23 mouse cellular contexts compared by ENCODE assay signal in genomic region chr19:16789930-16790329, GRCm38 (mm10). TPM values are rescaled to one million over a fixed set of nuclear protein-coding genes. Genes with fewer than 3 reads are reported as not detected.
DNase-seq lines count a peak whose midpoint lies in the region; ATAC-seq lines count a peak whose summit lies in the region.
"Had no signal": no experiment of that assay in that cellular context is flagged by ENCODE, and none has a peak within 500 bp of the region (broad histone marks: within the 10 kb centered on the region; RNA-seq: fewer than 3 reads in every experiment).

No protein-coding gene starts in this region.

- peak; percentile 47 for DNase-seq in CD4-positive helper T cell, adult 2 months (ENCODE audit: low read depth, low spot score)
- DNase-seq in urinary bladder, adult 18-20 months (ENCODE audit: low spot score in 2 of 2) = no peak
- no peak for DNase-seq in left cerebral cortex, postnatal 25 days (ENCODE audit: low spot score in 2 of 2)
- DNase-seq: adrenal gland, adult 8-10 months; adrenal gland, postnatal 14 days; adrenal gland, postnatal 36 days; B cell, adult 2 months; cerebellum, adult 11-12 months; cerebellum, adult 2 months; cerebellum, adult 9-10 months; cerebellum, postnatal 10 days; cerebellum, postnatal 25 days; forebrain, postnatal 0 days had no signal

- H3K9ac ChIP-seq in intestine, embryonic 16.5 days (ENCODE audit: low read depth, low read length) = no peak overlapping the region
- H3K9ac ChIP-seq: embryonic facial prominence, embryonic 12.5 days; forebrain, embryonic 13.5 days; forebrain, embryonic 15.5 days; forebrain, postnatal 0 days had no signal

- H3K4me3 ChIP-seq in intestine, embryonic 16.5 days (ENCODE audit: low read length) = no peak overlapping the region
- H3K4me3 ChIP-seq: embryonic facial prominence, embryonic 10.5 days; embryonic facial prominence, embryonic 12.5 days; forebrain, embryonic 13.5 days; forebrain, embryonic 15.5 days had no signal

- intact Hi-C loops in left cerebral cortex, postnatal 25 days (cut with DNase I) = no loop called here

- 82% methylated on average over 4 of the region's 4 CpGs for WGBS in intestine, embryonic 16.5 days

- H3K36me3 ChIP-seq in intestine, embryonic 16.5 days (ENCODE audit: control insufficient read depth, insufficient read depth, low read length) = no peaks in the 10 kb centered on the region
- H3K36me3 ChIP-seq: embryonic facial prominence, embryonic 10.5 days; embryonic facial prominence, embryonic 12.5 days; forebrain, embryonic 15.5 days; G1E had no signal

- H3K27me3 ChIP-seq in intestine, embryonic 16.5 days (replicated peaks; ENCODE audit: control insufficient read depth, insufficient read depth, low read length) = no peaks in the 10 kb centered on the region
- H3K27me3 ChIP-seq: embryonic facial prominence, embryonic 12.5 days; forebrain, embryonic 13.5 days had no signal

- peak; percentile 39 for ATAC-seq in CD4-positive, CD25-positive, alpha-beta regulatory T cell, adult 4 months
- ATAC-seq in activated CD4-positive, CD25-positive, alpha-beta regulatory T cell, adult 4 months = peak; percentile 36
- ATAC-seq in inflammation-experienced regulatory T-cells, adult 6 months = peak; percentile 64
- ATAC-seq in intestine, embryonic 16.5 days = no peak
- ATAC-seq: forebrain, embryonic 13.5 days; forebrain, embryonic 15.5 days; forebrain, postnatal 0 days; Patski had no signal

- H3K4me1 ChIP-seq in intestine, embryonic 16.5 days (ENCODE audit: control insufficient read depth, insufficient read depth, low read length) = no peaks in the 10 kb centered on the region
- H3K4me1 ChIP-seq: embryonic facial prominence, embryonic 10.5 days; embryonic facial prominence, embryonic 12.5 days; forebrain, embryonic 13.5 days; forebrain, embryonic 15.5 days had no signal

- H3K4me2 ChIP-seq in intestine, embryonic 16.5 days (ENCODE audit: low read depth, low read length) = no peak overlapping the region
- H3K4me2 ChIP-seq: embryonic facial prominence, embryonic 12.5 days; forebrain, embryonic 13.5 days; forebrain, embryonic 15.5 days had no signal

- no peak overlapping the region for H3K27ac ChIP-seq in intestine, embryonic 16.5 days (ENCODE audit: low read length)
- H3K27ac ChIP-seq: embryonic facial prominence, embryonic 10.5 days; embryonic facial prominence, embryonic 12.5 days; forebrain, embryonic 13.5 days; forebrain, embryonic 15.5 days had no signal

- H3K9me3 ChIP-seq in intestine, embryonic 16.5 days (ENCODE audit: control insufficient read depth, low read length) = no peaks in the 10 kb centered on the region
- H3K9me3 ChIP-seq: embryonic facial prominence, embryonic 12.5 days; forebrain, embryonic 13.5 days; forebrain, embryonic 15.5 days; G1E had no signal

RNA-seq across cellular contexts. Expression of gene Vps13a, which starts 9.2 kb away (rescaled TPM):
- polyA plus RNA-seq in CD4-positive, CD25-positive, alpha-beta regulatory T cell, adult 4 months (2017; shearing (Covaris generic)) = 10 to 100 TPM; 32.7 to 45.3 TPM
- polyA plus RNA-seq in activated CD4-positive, CD25-positive, alpha-beta regulatory T cell, adult 4 months (2017; shearing (Covaris generic)) = 10 to 100 TPM; 33.4 to 43.5 TPM
- 10 to 100 TPM; 29.2 to 58.1 (median 53.5) TPM for polyA plus RNA-seq in inflammation-experienced regulatory T-cells, adult 6 months (2017; shearing (Covaris generic))
- 7.6 and 9.2 TPM in 2 replicates for polyA plus RNA-seq in intestine, embryonic 16.5 days (2015; fragmentation: Nextera tagmentation; extraction: Ambion mirVana)
- total RNA-seq in left cerebral cortex, postnatal 25 days (2021) = 10 to 100 TPM; 72.3 to 80.2 TPM
